Mouse (Mus musculus) thymus, adult 2 months (tissue): ENCODE data around the gene Mmp28.

Source experiments
- CTCF ChIP-seq: fragments of 200-500 bp; IDR thresholded peaks from 2 replicates; pipeline ENCODE4 v1.5.1; 2012; ENCODE audit warnings: mild to moderate bottlenecking, control low read depth, low read length, moderate library complexity, borderline replicate concordance; ENCODE audit not compliant: control insufficient read depth, poor library complexity, insufficient read depth; ENCODE audit errors: extremely low read depth
- POLR2A ChIP-seq: fragments of 200-500 bp; IDR thresholded peaks from 2 replicates; pipeline ENCODE4 v1.6.1; 2012; ENCODE audit warnings: mild to moderate bottlenecking, low read length, control low read depth, moderate library complexity; ENCODE audit not compliant: control insufficient read depth, poor library complexity, insufficient read depth; ENCODE audit errors: extremely low read depth

- no peak for TF ChIP-seq CTCF
- no peak for TF ChIP-seq POLR2A
Measured at GRCm38 (mm10) chr11:83468765-83469164, 5.9 kb upstream of the Mmp28 start.
